Mouse (Mus musculus): ENCODE results near the gene Mmp24.

The Mmp24 gene

GRCm38 (mm10) chr2:155862573-155863300 is 87.6 kb downstream of the Mmp24 start:
- no peak for DNase-seq

DNA sequence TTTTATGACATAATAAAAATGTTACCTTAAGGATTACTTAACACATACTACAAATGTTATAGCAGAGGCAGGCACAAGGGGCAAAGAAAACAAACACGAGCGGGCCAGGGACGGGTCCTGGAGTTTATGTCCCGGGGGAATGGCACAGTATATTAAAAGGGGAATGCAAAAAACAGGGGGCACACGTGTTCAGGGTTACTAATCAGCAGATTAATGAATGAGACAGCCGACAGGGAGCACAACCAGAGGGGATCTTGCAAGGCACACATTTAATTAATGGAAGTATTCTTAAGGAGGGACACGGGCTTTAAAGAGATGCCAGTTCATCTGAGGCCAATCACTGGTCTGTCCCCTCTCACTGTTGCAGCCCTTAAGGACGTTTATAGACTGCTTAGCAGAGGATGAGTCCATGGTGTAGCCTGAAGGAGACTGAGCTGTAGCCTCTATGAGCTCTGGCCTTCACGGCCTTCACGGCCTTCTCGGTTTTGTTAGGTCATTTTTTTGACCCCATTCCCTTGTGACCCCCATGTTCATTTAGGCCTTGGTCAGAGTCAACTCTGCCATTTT is 88.2 kb downstream of the Mmp24 start:
- no peak for DNase-seq
